Mouse (Mus musculus): ENCODE measurements around the gene Uqcc2. TPM values are rescaled to one million over a fixed set of nuclear protein-coding genes. Genes with fewer than 3 reads are reported as not detected.

Uqcc2 gene
- total RNA-seq, 2 experiments from 2014 or later, result 245 to 370 TPM

- DNase-seq, result no peak
Observed at GRCm38 (mm10) chr17:27074849-27075745, 58.6 kb downstream of the Uqcc2 start.

GRCm38 (mm10) chr17:27074236-27074635 lies 59.5 kb downstream of the Uqcc2 start:
- no peak for DNase-seq

- DNase-seq, result no peak
Observed at GRCm38 (mm10) chr17:27073778-27074177, 59.9 kb downstream of the Uqcc2 start.

GRCm38 (mm10) chr17:27073126-27073525 lies 60.6 kb downstream of the Uqcc2 start:
- DNase-seq, result no peak

Small RNA genes within 50 kb of the gene (microRNA-seq; reads per million reads assigned to microRNA genes)
- not detected for gene Mir7677

Other genes with a start within 250 kb of the Uqcc2 start
- 1 to 10 TPM; 1.7 to 1.9 TPM for gene Kifc5b, start 216.8 kb downstream of the Uqcc2 start, total RNA-seq (2021)
- gene Phf1, start 200.9 kb downstream of the Uqcc2 start, total RNA-seq (2021), result 10 to 100 TPM; 34.2 to 37.9 TPM
- gene Cuta, start 194.3 kb downstream of the Uqcc2 start, total RNA-seq (2021), result 100 to 1,000 TPM; 129 to 165 TPM
- 10 to 100 TPM; 11.4 to 18.6 TPM for gene Syngap1, start 192.7 kb downstream of the Uqcc2 start, total RNA-seq (2021)
- gene Zbtb9, start 160.7 kb downstream of the Uqcc2 start, total RNA-seq (2021), result 10 to 100 TPM in 1 of 2 experiments, 1 to 10 TPM in 1; 9.9 to 10.5 TPM
- 10 to 100 TPM; 29.3 to 42.4 TPM for gene Bak1, start 104.9 kb downstream of the Uqcc2 start, total RNA-seq (2021)
- 1 to 10 TPM; 5.9 to 6.3 TPM for gene Itpr3, start 76.6 kb downstream of the Uqcc2 start, total RNA-seq (2021)
- 1 to 10 TPM in 1 of 2 experiments, under 1 TPM in 1; 0.82 to 3.7 TPM for gene Ip6k3, start 33.9 kb upstream of the Uqcc2 start, total RNA-seq (2021)
- 10 to 100 TPM; 66.5 to 76.6 TPM for gene Lemd2, start 70.6 kb upstream of the Uqcc2 start, total RNA-seq (2021)